Mouse (Mus musculus): ENCODE measurements around the gene Tmem135.

DNA sequence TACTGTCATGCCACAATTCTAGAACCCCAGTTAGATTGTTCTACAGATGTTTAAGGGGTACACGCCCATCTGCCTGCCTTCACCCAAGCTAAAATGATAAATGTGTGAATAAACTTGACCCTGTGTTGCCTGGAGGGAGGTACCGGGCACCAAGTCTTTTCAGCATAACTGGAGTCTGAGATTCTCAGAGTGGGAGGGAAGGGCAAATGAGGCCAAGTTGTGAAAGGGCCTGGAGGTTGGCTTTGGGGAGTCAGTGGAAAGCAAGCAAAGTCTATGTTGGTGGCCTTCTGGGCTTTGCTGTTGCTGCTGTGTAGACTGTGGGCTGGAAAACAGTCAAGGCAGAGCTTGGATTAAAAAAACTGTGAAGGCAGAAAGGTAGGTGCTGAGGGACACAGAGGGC, 13.7 kb upstream of the Tmem135 start:
- TF ChIP-seq CTCF (IDR thresholded peaks at IDR 0.05; ENCODE audit: insufficient read depth, low read depth, low read length) (no peak), POLR2A (IDR thresholded peaks at IDR 0.05; ENCODE audit: insufficient read depth, low read depth, low read length) (no peak)
